Mouse (Mus musculus) embryonic fibroblast, embryonic 13.5 days (primary cell): ENCODE data around the gene Txndc16. TPM values are rescaled to one million over a fixed set of nuclear protein-coding genes. Genes with fewer than 3 reads are reported as not detected.

Source experiments
- H3K27ac ChIP-seq: 2 replicates; pipeline ENCODE4 v1.5.1; 2012; ENCODE audit warnings: low read length, control low read depth, inconsistent platforms; ENCODE audit not compliant: insufficient read depth
- H3K4me1 ChIP-seq: 2 replicates; pipeline ENCODE4 v1.6.1; 2011; ENCODE audit warnings: low read length; ENCODE audit not compliant: control insufficient read depth, insufficient read depth
- H3K4me3 ChIP-seq: 2 replicates; pipeline ENCODE4 v1.5.1; 2011; ENCODE audit warnings: mild to moderate bottlenecking, control low read depth, low read length; ENCODE audit not compliant: insufficient read depth
- CTCF ChIP-seq: IDR thresholded peaks from 2 replicates; pipeline ENCODE4 v1.5.1; 2011; ENCODE audit warnings: mild to moderate bottlenecking, control low read depth, low read length, moderate library complexity, borderline replicate concordance; ENCODE audit not compliant: insufficient read depth
- POLR2A ChIP-seq: IDR thresholded peaks from 2 replicates; pipeline ENCODE4 v1.6.1; 2011; ENCODE audit warnings: low read depth, mild to moderate bottlenecking, control low read depth, low read length, moderate library complexity
- polyA plus RNA-seq: library from polyadenylated mRNA; stranded (reverse); fragments of >200 nt; gene quantifications from 2 replicates; pipeline ENCODE4 v1.2.4, GENCODE M21; 2011; ENCODE audit warnings: low read depth; ENCODE audit not compliant: missing spikeins, insufficient read length

The Txndc16 gene
- polyA plus RNA-seq, 1 experiment = 33.9 TPM

DNA sequence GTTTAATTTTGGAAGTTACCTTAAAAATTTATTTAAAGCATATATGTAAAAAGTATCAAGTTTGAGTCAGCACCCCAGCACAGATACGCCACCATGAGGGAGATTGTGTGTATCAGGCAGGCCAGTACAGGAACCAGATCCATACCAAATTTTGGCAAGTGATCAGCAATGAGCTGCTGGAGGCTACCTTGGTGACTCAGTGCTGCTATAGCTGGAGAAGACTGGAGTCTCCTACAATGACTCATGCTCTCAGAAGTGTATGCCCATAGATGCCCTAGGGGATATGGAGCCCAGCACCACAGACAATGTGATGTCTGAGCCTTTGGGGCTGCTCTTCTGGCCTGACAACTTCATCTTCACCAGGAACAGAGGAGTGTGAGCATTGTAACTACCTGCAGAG, 8.7 kb downstream of the Txndc16 start:
- Histone ChIP-seq H3K27ac (no peak overlapping the region), H3K4me3 (no peak overlapping the region), H3K4me1 (peaks cover 5% of the 10 kb centered on the region; the same call in 1 of the 2 replicates)
- TF ChIP-seq POLR2A = no peak
- TF ChIP-seq CTCF = no peak

- TF ChIP-seq POLR2A (no peak), CTCF (no peak)
- Histone ChIP-seq H3K27ac (no peak overlapping the region), H3K4me1 (peaks cover 5% of the 10 kb centered on the region; the same call in 1 of the 2 replicates), H3K4me3 (no peak overlapping the region)
Observed at GRCm38 (mm10) chr14:45210683-45211082, 9.4 kb downstream of the Txndc16 start.

DNA sequence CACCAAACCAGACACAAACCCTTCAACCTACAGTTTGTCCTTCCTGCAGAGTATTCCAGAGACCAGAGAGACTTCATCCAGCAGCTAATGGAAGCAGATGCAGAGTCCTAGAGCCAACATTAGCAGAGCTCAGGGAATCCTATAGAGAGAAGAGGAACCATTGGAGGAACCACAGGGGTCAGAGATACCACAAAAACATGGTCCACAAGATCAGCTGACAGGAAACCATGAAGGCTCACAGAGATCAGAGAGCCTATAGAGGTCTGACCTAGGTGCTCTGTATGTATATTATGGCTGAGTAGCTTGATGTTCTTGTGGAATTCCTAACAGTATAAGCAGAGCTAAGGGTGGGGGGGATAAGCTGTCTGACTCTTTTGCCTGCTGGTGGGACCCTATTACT, 19.5 kb downstream of the Txndc16 start:
- no peak overlapping the region for H3K4me3 ChIP-seq
- H3K4me1 ChIP-seq = no peaks in the 10 kb centered on the region
- no peak overlapping the region for H3K27ac ChIP-seq
- TF ChIP-seq POLR2A (no peak), CTCF (no peak)

GRCm38 (mm10) chr14:45190999-45191398, 29.1 kb downstream of the Txndc16 start:
- H3K4me1 ChIP-seq = no peaks in the 10 kb centered on the region
- H3K27ac ChIP-seq = peak overlapping the region; percentile 84
- no peak overlapping the region for H3K4me3 ChIP-seq
- TF ChIP-seq CTCF (no peak), POLR2A (no peak)

- TF ChIP-seq POLR2A (no peak), CTCF (no peak)
- Histone ChIP-seq H3K4me3 (no peak overlapping the region), H3K27ac (no peak overlapping the region), H3K4me1 (no peaks in the 10 kb centered on the region)
Observed at GRCm38 (mm10) chr14:45181611-45182010, 38.5 kb downstream of the Txndc16 start.

DNA sequence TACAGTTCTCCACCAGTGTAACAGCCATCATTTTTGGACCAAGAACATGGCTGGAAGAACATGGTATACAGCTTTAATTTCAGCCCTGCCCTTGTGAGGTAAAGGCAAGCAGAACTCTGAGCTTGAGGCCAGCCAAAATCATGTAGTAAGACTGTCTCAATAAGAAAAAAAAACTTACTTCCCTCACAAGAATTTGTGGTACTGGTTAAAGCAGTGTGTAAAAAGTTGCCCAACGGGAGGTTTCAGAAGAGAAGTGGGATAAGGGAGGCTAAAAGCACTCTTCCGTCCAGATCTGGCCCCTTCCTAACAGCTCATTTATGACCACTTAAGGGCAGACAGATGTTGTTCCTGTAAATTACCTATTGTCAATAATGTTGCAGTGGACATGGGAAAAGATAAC, 40.5 kb downstream of the Txndc16 start:
- no peak overlapping the region for H3K4me3 ChIP-seq
- no peaks in the 10 kb centered on the region for H3K4me1 ChIP-seq
- H3K27ac ChIP-seq = no peak overlapping the region
- TF ChIP-seq POLR2A (no peak), CTCF (no peak)

GRCm38 (mm10) chr14:45179186-45179585, 40.9 kb downstream of the Txndc16 start:
- Histone ChIP-seq H3K4me3 (no peak overlapping the region), H3K27ac (no peak overlapping the region), H3K4me1 (no peaks in the 10 kb centered on the region)
- TF ChIP-seq CTCF = no peak
- TF ChIP-seq POLR2A = no peak

DNA sequence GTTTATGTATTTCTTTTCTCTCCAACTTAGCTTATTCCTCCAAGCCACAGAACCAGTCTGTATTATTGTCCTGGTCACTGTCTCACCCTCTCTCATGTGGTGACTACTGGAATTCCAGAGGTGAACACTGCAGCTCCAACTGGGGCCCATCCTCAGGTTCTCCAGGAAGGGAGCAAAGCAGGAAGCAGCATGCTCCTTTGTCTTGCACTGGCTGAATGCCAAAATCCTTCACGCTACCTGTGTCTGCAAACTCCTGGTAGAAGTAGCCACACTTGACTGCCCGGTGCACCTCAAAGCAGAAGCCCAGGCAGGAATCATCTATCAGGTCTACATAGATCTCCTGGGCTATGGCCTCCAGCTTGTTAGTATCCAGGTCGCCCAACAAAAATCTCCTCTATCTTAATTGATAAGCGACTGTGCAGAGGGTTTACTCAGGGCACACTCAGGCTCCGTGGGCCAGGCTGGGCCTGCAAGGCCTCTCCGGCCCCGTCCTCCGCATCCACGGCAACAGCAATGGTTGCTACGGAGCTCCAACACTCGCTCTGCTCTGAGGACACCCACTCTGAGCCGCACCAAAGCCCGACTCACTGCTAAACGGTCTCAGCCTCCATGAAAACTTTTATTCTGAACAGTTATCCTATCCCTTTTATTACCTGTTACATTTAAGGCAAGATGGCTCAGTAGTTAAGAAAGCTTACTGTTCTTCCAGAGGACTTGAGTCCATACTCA, 45.0 kb downstream of the Txndc16 start:
- H3K27ac ChIP-seq = no peak overlapping the region
- H3K4me3 ChIP-seq = no peak overlapping the region
- no peaks in the 10 kb centered on the region for H3K4me1 ChIP-seq
- no peak for TF ChIP-seq POLR2A
- no peak for TF ChIP-seq CTCF

GRCm38 (mm10) chr14:45172260-45172659, 47.9 kb downstream of the Txndc16 start:
- TF ChIP-seq POLR2A (no peak), CTCF (no peak)
- H3K4me3 ChIP-seq = no peak overlapping the region
- no peak overlapping the region for H3K27ac ChIP-seq
- no peaks in the 10 kb centered on the region for H3K4me1 ChIP-seq

- H3K27ac ChIP-seq = no peak overlapping the region
- TF ChIP-seq CTCF (no peak), POLR2A (no peak)
- no peak overlapping the region for H3K4me3 ChIP-seq
- H3K4me1 ChIP-seq = no peaks in the 10 kb centered on the region
Observed at GRCm38 (mm10) chr14:45167366-45167765, 52.8 kb downstream of the Txndc16 start.
